Mouse (Mus musculus): ENCODE measurements around the gene Sds.

Gene Sds

DNA sequence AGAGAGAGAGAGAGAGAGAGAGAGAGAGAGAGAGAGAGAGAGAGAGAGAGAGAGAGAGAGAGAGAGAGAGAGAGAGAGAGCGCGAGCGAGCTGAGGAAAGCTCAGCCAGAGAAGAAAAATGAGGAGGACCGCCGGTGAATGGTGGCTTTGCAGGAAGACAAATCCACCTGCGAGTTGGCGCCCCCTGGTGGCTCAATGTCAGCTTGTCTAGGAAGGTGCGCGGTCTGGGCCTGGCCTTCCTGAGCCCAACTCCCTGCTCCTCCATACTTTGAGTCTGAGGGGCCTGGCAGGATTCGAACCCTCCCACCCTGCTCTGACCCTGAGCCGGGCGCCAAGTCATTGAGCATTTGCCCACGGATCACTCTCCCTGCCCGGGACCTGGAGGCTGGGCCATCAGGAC, 35.6 kb upstream of the Sds start:
- DNase-seq = peak; percentile 87

GRCm38 (mm10) chr5:120447305-120447704, 29.0 kb upstream of the Sds start:
- DNase-seq = no peak

DNA sequence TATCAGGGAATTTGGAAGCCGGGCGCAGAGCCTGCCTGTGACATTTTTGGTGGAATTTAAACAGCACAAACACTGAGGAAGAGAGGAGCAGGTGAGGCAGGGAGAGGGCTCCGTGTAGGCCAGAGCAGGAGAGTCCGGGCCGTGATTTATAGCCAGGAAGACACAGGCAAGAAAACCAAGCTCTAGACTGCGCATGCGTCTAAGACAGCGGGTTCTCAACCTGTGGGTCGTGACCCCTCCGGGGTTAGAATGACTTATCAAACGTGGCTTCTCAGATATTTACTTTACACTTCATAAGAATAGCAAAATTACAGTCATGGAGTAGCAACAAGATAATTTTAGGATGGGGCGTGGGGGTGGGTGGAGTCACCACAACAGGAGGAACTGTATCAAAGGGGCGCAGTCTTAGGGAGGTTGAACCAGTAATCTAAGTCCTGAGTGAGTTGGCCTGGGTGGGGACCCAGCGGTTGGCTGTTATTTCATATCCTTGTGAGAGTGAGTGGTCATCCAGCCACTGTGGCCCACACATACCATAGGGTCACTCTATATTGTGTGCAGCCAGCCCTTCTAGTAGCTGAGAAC, 21.5 kb upstream of the Sds start:
- DNase-seq = no peak

- no peak for DNase-seq
These were observed 20.1 kb upstream of the Sds start for GRCm38 (mm10) chr5:120456253-120456652.

GRCm38 (mm10) chr5:120456841-120457554, 19.3 kb upstream of the Sds start:
- DNase-seq = no peak

GRCm38 (mm10) chr5:120457628-120458027, 18.7 kb upstream of the Sds start:
- peak; percentile 72 for DNase-seq

- peak; percentile 31 for DNase-seq
These were observed 17.2 kb upstream of the Sds start for GRCm38 (mm10) chr5:120459133-120459532.

DNA sequence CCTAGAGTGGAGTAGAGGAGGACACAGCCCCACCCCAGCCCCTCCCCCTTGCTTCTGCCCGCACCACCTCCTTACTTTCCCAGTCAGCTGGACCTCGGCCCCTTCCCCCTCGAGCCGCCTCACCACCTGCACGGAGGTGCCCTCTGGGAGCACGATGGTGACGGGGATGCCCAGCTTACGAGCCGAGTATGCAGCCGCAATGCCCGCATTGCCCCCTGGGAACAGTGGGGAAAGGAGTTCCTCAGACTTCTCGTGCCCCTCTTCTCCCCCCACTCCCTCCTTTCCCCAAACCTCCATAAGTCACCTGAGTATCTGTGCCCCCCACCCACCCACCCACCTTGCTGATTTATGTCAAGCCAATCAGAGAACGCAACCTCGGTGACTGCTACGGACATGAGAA, 14.4 kb upstream of the Sds start:
- DNase-seq = no peak

GRCm38 (mm10) chr5:120464321-120464720, 12.0 kb upstream of the Sds start:
- DNase-seq = peak; percentile 39

GRCm38 (mm10) chr5:120465062-120465461, 11.3 kb upstream of the Sds start:
- DNase-seq = no peak

GRCm38 (mm10) chr5:120465860-120466259, 10.5 kb upstream of the Sds start:
- no peak for DNase-seq

GRCm38 (mm10) chr5:120467026-120467425, 9.3 kb upstream of the Sds start:
- no peak for DNase-seq

GRCm38 (mm10) chr5:120468336-120468735, 8.0 kb upstream of the Sds start:
- no peak for DNase-seq

GRCm38 (mm10) chr5:120468830-120469229, 7.5 kb upstream of the Sds start:
- DNase-seq = no peak

DNA sequence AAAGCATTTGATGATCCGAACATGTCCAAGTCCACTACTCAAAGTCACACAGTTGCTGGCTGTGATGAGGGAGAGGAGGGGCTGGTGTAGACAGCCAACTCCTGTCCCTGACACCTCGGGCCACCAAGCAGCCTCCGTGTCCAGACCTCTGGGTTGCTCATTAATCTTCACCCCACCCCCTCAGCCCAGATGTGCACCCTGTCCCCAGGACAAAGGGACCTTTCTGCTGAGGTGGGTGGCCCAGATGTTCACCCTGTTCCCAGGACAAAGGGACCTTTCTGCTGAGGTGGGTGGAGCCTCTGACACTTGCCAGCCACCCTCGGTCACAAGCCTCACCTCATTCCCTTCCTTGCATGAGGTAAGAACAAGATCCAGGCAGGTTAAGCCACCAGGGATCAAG, 4.8 kb upstream of the Sds start:
- no peak for DNase-seq

DNA sequence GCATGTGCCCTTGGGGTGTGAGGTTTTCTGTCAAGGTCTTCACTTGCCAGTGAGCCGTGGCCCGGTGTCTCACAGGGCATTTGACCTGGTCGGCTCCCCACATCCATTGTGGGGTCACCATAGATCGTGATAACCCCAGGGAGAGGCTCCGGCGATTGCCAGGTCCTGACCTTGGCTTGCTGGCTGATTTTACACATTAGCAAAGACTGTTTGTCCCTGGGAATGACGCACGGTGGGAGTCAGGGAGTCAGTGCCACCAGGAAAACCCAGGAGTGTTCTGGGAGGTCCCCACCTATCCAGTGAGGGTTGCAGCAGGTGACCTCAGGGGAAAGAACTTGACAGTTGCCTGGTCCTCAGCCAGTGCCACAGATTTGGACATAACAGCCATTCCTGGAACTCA, 3.6 kb upstream of the Sds start, which contains the start of gene Sdsl:
TSS of gene Sdsl (minus strand) at position 41 of the 400 bp plus-strand sequence.
- no peak for DNase-seq

GRCm38 (mm10) chr5:120473361-120473760, 3.0 kb upstream of the Sds start:
- no peak for DNase-seq

- DNase-seq = no peak
These were observed 465 bp upstream of the Sds start for GRCm38 (mm10) chr5:120475861-120476260.

- DNase-seq = no peak
These were observed 1.7 kb downstream of the Sds start for GRCm38 (mm10) chr5:120477993-120478392.

GRCm38 (mm10) chr5:120479538-120479937, 3.2 kb downstream of the Sds start:
- DNase-seq = no peak

- no peak for DNase-seq
These were observed 4.9 kb downstream of the Sds start for GRCm38 (mm10) chr5:120481205-120481604.

- no peak for DNase-seq
These were observed 7.1 kb downstream of the Sds start for GRCm38 (mm10) chr5:120483399-120483798.

DNA sequence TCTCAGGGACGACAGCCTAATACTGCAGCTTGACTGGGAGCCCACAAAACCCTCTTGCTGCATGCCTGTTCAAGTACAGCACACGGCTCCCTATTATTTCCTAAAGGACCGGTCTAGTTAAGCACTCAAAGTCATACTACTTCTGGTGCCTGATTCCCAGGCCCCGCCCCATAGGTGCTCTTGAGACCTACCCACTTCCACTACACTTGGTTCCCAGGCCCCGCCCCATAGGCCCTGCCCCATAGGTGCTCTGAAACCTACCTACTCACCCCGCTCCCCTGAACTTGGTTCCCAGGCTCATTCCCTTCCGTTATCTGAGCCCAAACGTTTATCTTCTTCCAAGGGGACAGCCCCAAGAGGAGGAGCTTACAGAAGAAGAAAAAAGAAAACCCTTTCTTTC, 11.5 kb downstream of the Sds start:
- DNase-seq = no peak

- DNase-seq = no peak
These were observed 14.4 kb downstream of the Sds start for GRCm38 (mm10) chr5:120490679-120491192.

- peak; percentile 47 for DNase-seq
These were observed 16.1 kb downstream of the Sds start for GRCm38 (mm10) chr5:120492437-120492836.

Measured in liver (tissue).